Mouse (Mus musculus): ENCODE data around the gene Ssh3.
A peak's percentile ranks its signal among the peaks of the same experiment; 100 is the strongest.

Gene Ssh3

DNA sequence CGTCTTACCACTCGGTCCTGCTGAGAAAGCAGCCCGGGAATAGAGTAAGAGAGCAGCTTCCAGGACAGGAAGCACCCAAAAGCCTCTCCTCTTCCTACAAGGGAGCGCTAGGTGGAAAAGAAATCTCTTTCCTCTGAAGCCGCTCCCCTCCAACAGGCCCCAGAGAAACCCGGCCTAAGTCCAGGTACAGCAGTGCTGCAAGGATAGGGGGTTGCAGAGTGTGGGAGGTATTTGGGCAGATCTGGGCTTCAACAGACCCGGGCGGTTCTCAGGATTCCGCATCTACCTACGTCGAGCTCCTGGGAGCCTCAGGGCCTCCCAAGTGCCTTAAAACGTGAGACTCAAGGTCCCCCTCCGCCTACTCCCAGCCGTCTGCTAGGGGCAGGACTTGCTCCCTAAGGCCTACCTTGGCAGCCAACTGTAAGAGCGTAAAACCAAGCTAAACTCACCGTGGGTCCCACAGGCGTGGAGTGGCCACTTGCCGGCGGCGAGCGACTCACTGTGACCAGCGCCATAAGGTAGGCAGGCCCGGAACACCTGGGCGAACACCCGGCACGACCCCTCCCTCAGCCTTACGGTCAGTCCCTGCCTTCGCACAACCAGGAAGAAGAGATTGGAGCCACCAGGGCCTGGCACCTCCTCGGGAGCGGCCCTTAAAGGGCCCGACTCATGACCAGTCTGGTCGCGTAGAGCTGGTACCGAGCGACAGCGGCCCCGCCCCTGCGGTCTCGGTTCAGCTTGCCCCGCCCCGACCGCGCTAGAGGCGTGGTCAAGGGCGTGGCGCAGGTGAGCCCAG is at the start of gene Ssh3:
TSS of gene Ssh3 (minus strand) at position 615 of the 796 bp plus-strand sequence.
- DNase-seq (ENCODE audit: extremely low spot score, low spot score), result no peak

DNA sequence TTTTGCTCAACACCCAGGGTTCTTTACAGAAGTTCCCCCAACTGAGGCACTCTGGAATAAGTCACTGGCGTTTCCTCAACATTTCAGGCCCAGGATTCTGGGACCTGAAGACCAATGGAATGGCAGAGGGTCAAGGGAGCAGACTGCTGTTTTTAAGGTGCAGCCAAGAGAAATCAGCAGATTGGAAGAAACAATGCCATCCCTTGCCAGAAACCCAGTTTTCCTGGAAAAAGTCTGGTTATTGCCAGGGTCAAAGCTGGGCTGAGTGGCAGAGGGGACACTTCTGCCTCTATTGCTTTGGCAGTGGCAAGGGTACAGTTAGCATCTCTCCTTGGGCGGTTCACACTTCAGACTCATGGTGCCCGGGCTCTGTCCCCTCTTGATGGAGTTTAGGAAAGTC is 48.2 kb upstream of the Ssh3 start:
- no peak for DNase-seq (ENCODE audit: extremely low spot score, low spot score)

DNA sequence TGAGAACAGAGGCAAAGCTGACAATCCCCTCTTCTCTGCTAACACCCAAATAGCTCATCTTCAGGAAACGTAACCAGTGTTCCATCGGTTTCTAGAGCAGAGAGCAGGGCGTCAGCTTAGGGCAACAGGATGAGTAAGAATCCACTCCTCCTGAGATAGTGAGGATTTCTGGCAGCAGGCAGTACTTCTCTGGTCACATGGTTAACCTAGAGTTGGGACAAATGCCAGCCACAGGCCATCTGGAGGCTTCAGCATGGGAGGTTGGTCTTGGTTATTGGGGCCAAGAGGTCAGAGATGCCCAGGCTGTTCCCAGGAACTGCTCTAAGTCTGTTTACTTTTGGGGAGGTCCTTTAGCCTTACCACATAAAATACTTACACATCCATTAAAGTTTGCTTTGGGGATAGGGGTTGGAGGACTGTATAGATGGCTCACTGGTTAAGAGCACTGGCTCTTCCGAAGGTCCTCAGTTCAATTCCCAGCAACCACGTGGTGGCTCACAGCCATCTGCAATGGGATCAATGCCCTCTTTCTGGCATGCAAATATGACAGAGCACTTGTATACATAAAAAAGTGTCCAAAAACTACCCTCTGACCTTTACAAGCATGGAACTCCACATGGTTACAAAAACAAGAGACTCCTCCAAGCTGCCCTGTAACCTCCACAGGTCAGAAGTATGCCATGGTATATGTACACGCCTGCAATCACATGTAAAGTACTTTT is 46.4 kb upstream of the Ssh3 start:
- no peak for DNase-seq (ENCODE audit: extremely low spot score, low spot score)

GRCm38 (mm10) chr19:4309776-4310185 is 40.8 kb upstream of the Ssh3 start:
- DNase-seq (ENCODE audit: extremely low spot score, low spot score), result peak; percentile 63

- DNase-seq (ENCODE audit: extremely low spot score, low spot score), result no peak
Measured at GRCm38 (mm10) chr19:4309302-4309701, 40.3 kb upstream of the Ssh3 start.

- DNase-seq (ENCODE audit: extremely low spot score, low spot score), result peak; percentile 84
Measured at GRCm38 (mm10) chr19:4306190-4306577, 37.2 kb upstream of the Ssh3 start, which contains the start of gene Grk2. Grk2 (minus strand) TSS chr19:4306222.

GRCm38 (mm10) chr19:4305491-4306189 is 36.7 kb upstream of the Ssh3 start:
- peak; percentile 73 for DNase-seq (ENCODE audit: extremely low spot score, low spot score)

DNA sequence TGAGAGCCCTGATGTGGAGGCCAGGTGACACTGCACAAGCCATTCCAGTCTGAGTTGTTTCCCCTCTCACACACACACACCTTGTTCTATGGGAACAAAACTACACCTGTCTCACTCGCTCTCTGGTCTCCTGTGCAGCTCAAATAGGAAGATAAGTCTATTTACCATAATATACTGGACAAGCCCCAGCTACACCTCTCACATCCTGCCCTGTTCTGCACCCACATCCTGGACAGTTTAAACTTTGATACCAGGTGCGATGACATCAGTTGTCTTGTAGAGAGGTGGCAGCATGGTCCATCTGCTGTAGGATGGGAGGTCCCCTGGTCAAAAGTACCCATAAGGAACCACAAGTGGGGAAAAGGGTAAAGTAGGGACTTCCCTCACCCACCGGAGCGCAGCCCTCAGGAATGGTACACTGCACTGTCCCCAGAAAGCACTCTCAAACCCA is 35.9 kb upstream of the Ssh3 start:
- DNase-seq (ENCODE audit: extremely low spot score, low spot score), result no peak

DNA sequence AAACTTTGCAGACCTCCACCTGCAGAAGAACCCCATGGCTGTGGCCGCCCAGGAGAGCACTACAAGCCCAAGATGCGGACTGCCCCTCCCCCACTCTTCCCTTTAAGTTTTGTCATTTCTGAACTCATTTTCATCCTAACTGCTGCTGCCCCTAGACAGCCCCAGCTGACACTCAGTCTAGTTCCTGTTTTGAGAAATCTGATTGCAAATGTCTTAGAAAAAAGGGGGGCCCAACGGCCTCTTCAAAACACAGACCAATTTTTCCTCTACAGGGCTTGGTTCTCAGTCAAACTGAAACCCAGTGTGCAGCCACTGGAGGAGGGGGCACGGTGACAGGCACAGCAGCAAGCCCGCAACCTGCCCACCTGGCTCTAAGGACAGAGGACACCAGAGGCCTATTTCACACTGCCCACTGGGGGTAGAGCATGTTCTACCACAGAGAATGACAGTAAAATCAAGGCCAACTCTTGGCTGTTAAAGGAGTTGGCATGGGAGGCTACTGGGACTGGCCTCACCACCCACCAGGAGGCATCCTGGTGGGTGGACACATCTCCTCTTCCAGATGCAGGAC is 35.4 kb upstream of the Ssh3 start:
- DNase-seq (ENCODE audit: extremely low spot score, low spot score), result no peak

DNA sequence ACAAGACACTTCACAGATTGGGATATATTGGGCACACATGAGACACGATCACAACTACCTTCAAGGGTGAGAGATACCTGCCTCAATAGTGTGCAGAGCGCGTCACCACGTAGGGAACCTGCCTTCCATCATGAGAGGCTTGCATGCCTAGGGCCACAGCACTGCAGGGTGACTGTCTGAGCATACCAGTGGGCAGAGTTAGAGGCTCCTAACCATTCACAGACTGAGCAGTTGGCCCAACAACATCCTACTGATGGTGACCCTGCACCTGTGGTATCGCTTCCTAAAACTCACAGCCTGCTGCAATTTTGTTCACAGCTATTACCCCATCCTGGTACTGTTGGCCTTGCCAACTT is 34.6 kb upstream of the Ssh3 start:
- no peak for DNase-seq (ENCODE audit: extremely low spot score, low spot score)

DNA sequence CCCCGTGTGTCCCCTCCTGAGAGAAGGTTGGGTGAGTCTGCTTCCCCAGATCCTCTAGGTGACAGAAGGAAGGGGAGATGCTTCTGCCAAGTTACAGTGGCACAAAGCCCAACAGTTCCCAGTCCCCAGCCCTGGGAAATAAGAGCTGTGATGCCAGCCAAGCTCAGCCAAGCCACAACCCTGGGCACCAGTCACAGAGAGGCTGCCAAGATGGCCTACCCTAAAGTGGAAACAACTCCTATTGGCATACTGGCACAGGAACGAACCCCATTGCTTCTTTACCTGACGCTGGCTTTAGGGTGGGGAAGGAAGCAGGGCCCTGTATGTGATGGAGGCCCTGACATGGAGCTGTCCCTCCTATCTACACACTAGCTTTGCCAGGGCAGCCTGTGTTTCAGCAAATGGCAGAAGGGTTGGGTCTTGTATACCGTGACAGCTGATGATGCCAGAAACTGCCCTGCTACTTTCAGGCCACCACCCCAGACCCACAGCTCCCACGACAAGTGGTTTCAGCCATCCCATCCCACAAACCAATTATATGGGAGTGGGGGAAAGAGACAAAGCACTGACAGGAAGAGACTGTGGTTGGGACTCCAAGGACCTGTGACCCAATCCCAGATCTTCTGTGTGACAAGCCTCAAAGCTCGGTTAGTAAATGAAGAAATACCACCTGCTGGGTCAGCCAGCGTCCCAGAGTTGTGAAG is 34.1 kb upstream of the Ssh3 start:
- no peak for DNase-seq (ENCODE audit: extremely low spot score, low spot score)

- DNase-seq (ENCODE audit: extremely low spot score, low spot score), result no peak
Measured at GRCm38 (mm10) chr19:4301735-4302651, 33.0 kb upstream of the Ssh3 start.

DNA sequence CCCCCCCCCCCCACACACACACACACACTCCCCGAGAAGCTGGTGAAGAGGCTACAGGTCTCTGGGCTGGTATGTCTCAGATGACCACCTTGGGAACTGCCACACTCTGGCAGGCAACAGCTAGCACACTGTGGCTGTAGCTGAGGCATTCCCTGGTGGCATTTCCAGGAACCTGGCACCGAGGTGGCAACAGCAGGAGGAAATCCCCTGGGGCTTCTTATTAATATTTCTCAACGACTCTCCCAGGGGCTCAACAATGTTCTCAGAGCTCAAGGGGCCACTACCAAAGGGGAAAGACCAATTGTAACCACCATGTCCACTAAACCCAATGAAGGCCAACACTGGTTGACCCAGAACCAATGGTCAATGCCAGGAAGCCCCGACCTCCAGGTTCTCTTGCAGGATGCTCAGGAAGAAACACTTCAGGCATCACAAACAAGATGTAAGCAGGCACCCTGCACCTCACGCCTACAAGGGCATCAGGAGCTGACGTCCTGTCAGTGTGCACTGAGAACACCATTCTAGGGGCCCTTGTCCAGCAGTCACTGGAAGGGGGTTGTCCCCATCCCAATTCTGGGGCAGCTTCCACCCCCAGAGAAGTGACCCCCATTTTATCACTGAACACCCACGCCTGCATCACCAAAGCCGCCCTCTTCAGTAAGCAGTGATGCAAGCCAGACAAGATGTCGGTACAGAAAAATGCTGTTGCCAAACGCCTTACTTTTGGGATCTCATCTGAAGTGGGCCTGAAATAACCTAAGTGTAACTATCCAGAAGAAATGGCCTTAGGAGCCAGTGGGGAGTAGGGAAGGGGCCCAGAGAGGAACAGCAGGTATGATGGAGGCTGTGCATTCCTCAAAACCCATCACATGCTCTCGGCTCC is 32.1 kb upstream of the Ssh3 start:
- DNase-seq (ENCODE audit: extremely low spot score, low spot score), result no peak

GRCm38 (mm10) chr19:4300271-4300704 is 31.3 kb upstream of the Ssh3 start:
- DNase-seq (ENCODE audit: extremely low spot score, low spot score), result no peak

- no peak for DNase-seq (ENCODE audit: extremely low spot score, low spot score)
Measured at GRCm38 (mm10) chr19:4299574-4300270, 30.7 kb upstream of the Ssh3 start.

- DNase-seq (ENCODE audit: extremely low spot score, low spot score), result no peak
Measured at GRCm38 (mm10) chr19:4299126-4299525, 30.1 kb upstream of the Ssh3 start.

- DNase-seq (ENCODE audit: extremely low spot score, low spot score), result no peak
Measured at GRCm38 (mm10) chr19:4298322-4299121, 29.5 kb upstream of the Ssh3 start.

DNA sequence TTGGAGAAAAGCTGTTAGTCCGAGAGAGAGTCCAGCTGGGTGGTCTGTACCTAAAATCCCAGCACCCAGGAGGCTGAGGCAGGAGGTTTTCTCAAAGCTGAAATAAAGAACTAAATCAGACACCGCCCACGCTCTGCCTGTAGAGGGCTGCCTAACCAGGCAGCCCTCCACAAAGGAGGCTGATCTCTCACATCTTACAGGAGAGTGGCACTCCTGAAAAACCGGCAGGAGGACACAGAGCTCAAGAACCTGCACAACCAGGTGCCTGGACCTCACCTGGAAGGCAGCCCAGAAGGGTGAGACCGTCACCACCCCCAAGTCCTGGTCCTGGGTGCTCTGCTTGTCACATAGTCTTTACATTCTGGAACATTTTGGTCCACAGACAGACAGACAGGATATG is 28.9 kb upstream of the Ssh3 start:
- no peak for DNase-seq (ENCODE audit: extremely low spot score, low spot score)
